Mouse (Mus musculus) hindbrain, embryonic 14.5 days (tissue): Measurements from ENCODE around the gene Brca2. TPM values are rescaled to one million over a fixed set of nuclear protein-coding genes. Genes with fewer than 3 reads are reported as not detected.

Experiments used
- ATAC-seq: fragments of 200-750 bp; cut with Nextera tagmentation; 2 replicates; pipeline ENCODE4 v1.8.0; 2017; ENCODE audit warnings: moderate number of reproducible peaks, mild to moderate bottlenecking, moderate TSS enrichment, moderate library complexity; ENCODE audit not compliant: low FRiP score
- DNase-seq: peaks from one replicate; pipeline ENCODE4 v3.0.0-alpha.2; 2015; ENCODE audit warnings: low spot score
- H3K27ac ChIP-seq: fragments of 300-500 bp; sonication (generic); 2 replicates; pipeline ENCODE4 v1.5.1; 2014; ENCODE audit warnings: mild to moderate bottlenecking, moderate library complexity
- H3K27me3 ChIP-seq: fragments of 300-500 bp; sonication (generic); 2 replicates; pipeline ENCODE4 v1.6.1; 2014; ENCODE audit warnings: mild to moderate bottlenecking, low read length, mixed read lengths; ENCODE audit not compliant: control insufficient read depth, insufficient read depth
- H3K36me3 ChIP-seq: fragments of 300-500 bp; sonication (generic); replicated peaks from 2 replicates; pipeline ENCODE4 v1.6.1; 2014; ENCODE audit not compliant: control insufficient read depth, insufficient read depth
- H3K4me1 ChIP-seq: fragments of 300-500 bp; sonication (generic); replicated peaks from 2 replicates; pipeline ENCODE4 v1.6.1; 2014; ENCODE audit warnings: antibody characterized with exemption, low read length, mixed read lengths; ENCODE audit not compliant: control insufficient read depth, insufficient read depth
- H3K4me2 ChIP-seq: fragments of 300-500 bp; sonication (generic); replicated peaks from 2 replicates; pipeline ENCODE4 v1.6.1; 2014; ENCODE audit warnings: mild to moderate bottlenecking, moderate library complexity
- H3K4me3 ChIP-seq: fragments of 300-500 bp; sonication (generic); replicated peaks from 2 replicates; pipeline ENCODE4 v1.5.1; 2014; ENCODE audit warnings: mild to moderate bottlenecking, low read length
- H3K9ac ChIP-seq: fragments of 300-500 bp; sonication (generic); 2 replicates; pipeline ENCODE4 v1.6.1; 2014
- H3K9me3 ChIP-seq: fragments of 300-500 bp; sonication (generic); 2 replicates; pipeline ENCODE4 v1.6.1; 2016; ENCODE audit warnings: low read length; ENCODE audit not compliant: control insufficient read depth
- WGBS: fragments of 180-500 bp; shearing (Covaris S2); extraction: QIAGEN DNeasy Blood & Tissue Kit; methylation state at CpG from one replicate; pipeline ENCODE4 v1.1.7; 2014; 5-methylcytosine and 5-hydroxymethylcytosine counted together
- polyA plus RNA-seq: library from polyadenylated mRNA; unstranded; fragments of >200 nt; fragmentation: Nextera tagmentation; extraction: Ambion mirVana; gene quantifications from 2 replicates; pipeline ENCODE4 v1.2.1, GENCODE M21; 2014

Brca2 gene
- polyA plus RNA-seq, 1 experiment from 2014 or later: 10.9 TPM

DNA sequence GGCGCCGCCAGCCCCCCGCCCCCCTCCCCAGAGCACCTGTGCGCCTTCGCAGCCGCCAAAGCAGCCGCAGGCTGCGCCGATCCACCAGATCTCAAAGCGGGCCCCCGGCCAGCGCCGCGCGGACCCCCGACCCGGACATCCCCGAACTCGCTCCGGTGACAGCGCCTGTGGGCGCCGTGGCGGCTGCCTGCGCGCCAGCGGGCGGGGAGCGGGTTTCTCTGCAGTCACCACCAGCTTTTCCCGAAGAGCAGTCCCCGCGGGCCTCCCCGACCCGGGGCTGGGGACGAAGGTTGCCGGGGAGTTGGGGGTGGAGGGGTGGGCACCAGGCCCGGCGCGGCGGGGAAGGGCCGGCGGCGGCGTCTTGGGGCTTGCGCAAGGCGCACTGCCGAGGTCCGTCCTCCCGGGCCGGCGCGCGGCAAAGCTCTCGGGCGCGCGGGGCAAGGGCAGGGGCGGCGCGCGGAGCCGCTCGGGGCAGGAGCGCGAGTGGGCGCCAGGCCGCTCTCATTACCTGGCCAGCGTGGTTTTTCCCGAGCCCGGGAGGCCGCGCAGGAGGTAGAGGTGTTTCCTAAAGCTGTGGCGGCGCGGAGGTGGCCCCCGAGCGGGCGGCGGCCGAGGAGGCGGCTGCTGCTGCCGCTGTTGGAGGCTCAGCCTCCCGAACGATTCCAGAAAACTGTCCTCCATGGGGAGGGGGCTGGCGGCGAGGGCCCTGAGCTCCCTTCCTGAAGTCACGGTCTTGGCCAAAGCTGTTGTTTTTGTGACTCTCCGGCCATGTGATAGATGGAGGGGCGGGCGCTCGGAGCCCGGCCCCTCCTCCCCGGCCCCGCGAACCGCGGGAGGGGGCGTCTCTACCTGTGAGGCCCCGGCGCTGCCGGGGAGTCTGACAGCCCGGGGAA is 71.6 kb downstream of the Brca2 start:
- peak overlapping the region; percentile 48; the same call in 1 of the 2 replicates for H3K27ac ChIP-seq
- DNase-seq (peak; percentile 48), ATAC-seq (peak; percentile 85)
- H3K36me3 ChIP-seq: no peaks in the 10 kb centered on the region; the same call in 1 of the 2 replicates
- H3K4me1 ChIP-seq: peaks cover 12% of the 10 kb centered on the region
- under 1% methylated on average over 84 of the region's 102 CpGs for whole genome bisulfite sequencing
- H3K4me3 ChIP-seq: peak overlapping the region; percentile 88
- peak overlapping the region; percentile 72 for H3K9ac ChIP-seq
- H3K4me2 ChIP-seq: peak overlapping the region; percentile 95
- peaks cover 23% of the 10 kb centered on the region for H3K27me3 ChIP-seq
- H3K9me3 ChIP-seq: no peaks in the 10 kb centered on the region

DNA sequence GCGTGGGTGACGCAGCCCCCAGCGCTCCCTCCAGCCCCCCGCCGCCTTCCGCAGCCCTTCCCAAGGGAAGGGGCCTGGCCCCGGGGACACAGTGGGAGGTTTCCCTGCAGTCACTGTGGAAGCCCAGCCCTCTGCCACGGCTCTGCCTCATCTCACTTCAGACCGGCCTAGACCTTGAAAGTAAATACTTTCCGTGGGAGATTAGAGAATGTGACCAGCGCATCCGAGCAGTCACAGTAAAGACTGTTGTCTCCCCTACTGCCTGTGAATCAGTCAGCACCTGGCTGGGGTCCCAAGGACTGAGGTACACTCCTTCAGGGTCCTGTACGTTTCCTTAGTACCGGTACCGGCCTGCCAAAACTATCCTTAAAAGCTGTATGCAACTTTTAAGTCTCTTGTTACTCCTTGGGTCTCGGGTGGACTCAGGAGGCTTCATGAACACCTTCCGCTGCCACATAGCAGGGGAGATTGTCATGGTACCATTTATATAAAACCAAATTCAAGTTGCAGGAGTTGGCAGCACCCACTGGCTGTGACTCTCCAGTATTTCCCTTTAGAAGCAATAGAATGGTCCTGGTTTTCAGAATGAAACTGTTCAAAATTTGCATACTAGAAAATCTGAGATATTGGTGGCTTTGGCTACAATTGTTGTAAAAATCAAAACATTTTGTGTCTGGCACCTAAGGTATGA is 72.4 kb downstream of the Brca2 start:
- 7% methylated on average over 17 of the region's 17 CpGs for WGBS
- H3K27me3 ChIP-seq: peaks cover 23% of the 10 kb centered on the region
- peak overlapping the region; percentile 72 for H3K9ac ChIP-seq
- H3K4me2 ChIP-seq: peak overlapping the region; percentile 95
- ATAC-seq (peak; percentile 68; the same call in 1 of the 2 replicates), DNase-seq (no peak)
- no peaks in the 10 kb centered on the region; the same call in 1 of the 2 replicates for H3K36me3 ChIP-seq
- peaks cover 12% of the 10 kb centered on the region for H3K4me1 ChIP-seq
- H3K4me3 ChIP-seq: peak overlapping the region; percentile 88
- H3K9me3 ChIP-seq: no peaks in the 10 kb centered on the region
- H3K27ac ChIP-seq: no peak overlapping the region

DNA sequence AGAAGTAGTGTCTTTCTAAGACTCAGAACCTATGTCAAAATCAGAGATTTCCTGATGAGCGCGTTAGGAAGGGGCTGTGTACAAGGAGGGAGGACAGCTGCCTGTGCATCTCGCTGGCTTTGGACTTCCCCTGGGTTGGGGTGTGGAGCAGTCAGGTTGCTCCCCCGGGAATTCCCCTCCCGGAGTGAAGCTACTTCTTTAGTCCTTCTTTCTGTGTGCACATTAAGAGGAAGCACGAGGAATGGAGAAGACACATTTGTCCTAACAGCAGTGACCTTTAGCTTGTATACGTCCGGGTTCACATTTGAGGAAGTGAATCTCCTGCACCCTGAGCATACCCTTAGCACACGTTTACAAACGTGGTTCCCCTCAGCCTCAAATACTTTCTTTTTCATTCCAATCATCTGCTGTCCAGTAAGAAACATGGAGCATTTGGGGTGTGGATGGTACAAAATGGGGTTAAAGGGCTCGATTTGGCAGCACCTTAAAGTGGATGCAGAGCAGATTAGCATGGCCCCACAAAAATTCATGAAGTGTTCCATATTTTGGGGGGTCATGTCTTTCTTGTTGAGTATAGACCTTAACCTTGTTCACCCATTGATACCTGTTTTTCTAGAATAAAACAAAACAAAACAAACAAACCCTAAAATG is 73.1 kb downstream of the Brca2 start:
- Histone ChIP-seq H3K27ac (no peak overlapping the region), H3K4me3 (0 out of 2 replicates have a peak overlapping the region, but pooled peaks have one; percentile 88), H3K27me3 (peaks cover 23% of the 10 kb centered on the region), H3K4me1 (peaks cover 12% of the 10 kb centered on the region), H3K4me2 (no peak overlapping the region), H3K9me3 (no peaks in the 10 kb centered on the region), H3K9ac (no peak overlapping the region), H3K36me3 (no peaks in the 10 kb centered on the region; the same call in 1 of the 2 replicates)
- WGBS: 56% methylated on average over 11 of the region's 11 CpGs
- no peak for DNase-seq
- ATAC-seq: no peak

DNA sequence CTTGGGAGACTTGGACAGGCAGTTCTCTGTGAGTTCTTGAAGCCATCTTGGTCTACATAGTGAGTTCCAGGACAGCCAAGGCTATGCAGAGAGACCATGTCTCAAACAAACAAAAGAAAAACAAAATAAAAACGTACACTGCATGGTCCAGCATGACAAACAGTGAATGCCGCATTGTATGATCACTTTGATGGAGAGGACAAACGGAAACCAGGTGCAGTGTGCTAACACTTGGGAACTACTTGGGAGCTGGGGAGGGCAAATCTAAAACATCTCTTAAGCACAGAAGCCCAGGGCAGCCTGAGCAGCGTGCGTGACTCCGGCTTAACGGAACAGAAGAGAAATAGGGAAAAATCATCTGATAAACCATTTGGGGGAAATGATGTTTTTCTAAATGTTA is 74.7 kb downstream of the Brca2 start, which contains the start of gene N4bp2l1:
Gene N4bp2l1 (minus strand): TSS at position 101 of the 400 bp plus-strand sequence.
- Histone ChIP-seq H3K27me3 (peaks cover 21% of the 10 kb centered on the region), H3K4me1 (peaks cover 12% of the 10 kb centered on the region), H3K4me2 (no peak within 1 kb of the TSS), H3K9me3 (no peaks in the 10 kb centered on the region), H3K9ac (no peak within 1 kb of the TSS), H3K27ac (no peak within 1 kb of the TSS), H3K36me3 (no peaks in the 10 kb centered on the region), H3K4me3 (no peak within 1 kb of the TSS)
- ATAC-seq: no peak
- 93% methylated on average over 7 of the region's 7 CpGs for WGBS
- DNase-seq: no peak

DNA sequence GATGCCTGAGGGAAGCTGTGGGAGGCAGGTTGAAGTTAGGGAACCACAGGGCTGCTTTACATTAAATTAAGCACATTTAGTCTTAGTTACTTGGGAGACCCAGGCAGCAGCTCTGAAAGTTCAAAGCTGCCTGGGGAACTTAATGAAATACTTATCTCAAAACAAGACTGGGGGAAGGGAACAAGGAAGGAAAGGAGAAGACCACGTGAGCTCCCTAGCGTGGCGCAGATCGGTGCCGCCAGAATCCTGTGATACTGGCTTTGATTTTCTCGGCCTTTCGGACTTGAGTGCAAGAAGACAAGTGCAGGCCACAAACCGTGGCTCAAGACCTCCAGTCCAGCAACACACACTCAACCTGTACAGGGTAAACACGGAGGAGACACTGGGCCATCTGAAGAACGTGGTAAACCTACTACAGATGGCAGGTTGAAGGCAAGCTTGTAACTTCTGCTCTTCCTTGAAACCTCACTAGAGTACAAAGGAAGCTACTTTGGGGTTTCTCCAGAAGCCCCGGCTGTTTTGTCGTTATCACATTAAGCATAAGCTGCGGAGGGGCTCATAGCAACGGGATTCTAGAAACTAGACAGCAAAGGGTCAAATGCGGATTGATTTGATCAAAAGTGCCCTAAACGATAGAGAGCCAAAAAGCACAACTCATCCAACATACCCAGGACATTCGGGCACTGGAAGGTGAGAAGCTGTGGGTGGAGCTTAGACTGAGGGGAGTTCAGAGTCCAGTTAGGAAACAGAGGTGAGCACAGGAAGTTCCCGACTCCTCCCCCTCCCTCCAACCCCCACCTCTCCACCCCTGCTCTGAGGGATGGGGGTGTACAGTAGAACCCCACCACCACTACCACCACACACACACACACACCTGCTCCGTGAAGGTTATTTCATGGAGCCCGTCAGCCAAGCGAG is 76.0 kb downstream of the Brca2 start:
- 66% methylated on average over 21 of the region's 21 CpGs for WGBS
- no peak for ATAC-seq

DNA sequence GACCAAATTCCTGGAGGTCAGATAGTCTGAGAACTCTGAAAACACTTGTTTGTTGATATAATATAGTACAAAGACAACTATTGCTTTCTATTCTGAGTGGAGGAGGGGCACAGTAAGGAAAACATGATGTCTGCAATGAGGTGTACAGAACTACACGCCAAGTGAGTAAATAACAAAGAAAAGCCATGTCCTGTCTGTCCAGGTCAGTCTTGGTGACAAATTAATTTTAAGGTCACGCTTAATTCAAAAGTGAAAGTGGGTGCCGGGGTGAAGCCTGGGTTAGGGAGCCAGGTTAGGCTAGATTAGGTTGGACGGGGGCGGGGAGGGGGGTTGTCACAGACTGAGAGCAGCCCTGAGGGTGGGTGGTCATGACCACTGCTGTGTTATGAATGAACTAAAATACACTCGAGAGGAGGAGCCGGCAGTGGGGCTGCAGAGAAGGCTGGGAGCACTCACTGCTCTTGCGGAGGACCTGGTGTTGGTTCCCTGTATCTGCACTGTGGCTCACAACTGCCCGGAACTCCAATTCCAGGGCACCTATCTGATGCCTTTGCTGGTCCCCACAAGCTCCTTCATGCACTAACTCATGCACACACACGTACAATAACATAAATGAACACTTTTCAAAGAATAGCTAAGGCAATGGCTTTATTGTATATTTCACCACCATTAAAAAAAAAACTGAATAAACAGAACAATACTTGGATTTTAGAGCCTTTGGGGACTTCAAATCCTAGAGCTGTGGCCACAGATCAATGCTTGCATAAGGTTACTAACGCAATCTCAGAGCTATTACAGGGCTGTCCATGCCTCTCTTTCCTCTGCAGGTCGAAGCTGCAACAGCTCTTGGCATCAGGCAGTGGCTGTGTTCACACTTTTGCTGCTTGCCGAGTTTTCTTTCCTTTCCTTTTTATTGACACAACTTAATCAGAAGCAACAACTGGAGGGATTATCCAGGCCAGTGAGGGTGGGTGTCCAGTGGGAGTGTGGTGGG is 77.2 kb downstream of the Brca2 start:
- no peak overlapping the region for H3K4me2 ChIP-seq
- H3K4me1 ChIP-seq: peaks cover 4% of the 10 kb centered on the region
- no peak overlapping the region for H3K4me3 ChIP-seq
- H3K9ac ChIP-seq: no peak overlapping the region
- DNase-seq (no peak), ATAC-seq (no peak)
- H3K36me3 ChIP-seq: no peaks in the 10 kb centered on the region
- WGBS: 63% methylated on average over 13 of the region's 13 CpGs
- H3K27me3 ChIP-seq: peaks cover 10% of the 10 kb centered on the region
- no peak overlapping the region for H3K27ac ChIP-seq
- no peaks in the 10 kb centered on the region for H3K9me3 ChIP-seq

More for the DNA sequence above, 76.0 kb downstream of the Brca2 start:
- no peak for DNase-seq
- no peak overlapping the region for H3K4me2 ChIP-seq
- H3K36me3 ChIP-seq: no peaks in the 10 kb centered on the region
- H3K4me3 ChIP-seq: no peak overlapping the region
- H3K27me3 ChIP-seq: peaks cover 10% of the 10 kb centered on the region
- H3K27ac ChIP-seq: no peak overlapping the region
- H3K4me1 ChIP-seq: peaks cover 4% of the 10 kb centered on the region
- no peaks in the 10 kb centered on the region for H3K9me3 ChIP-seq
- H3K9ac ChIP-seq: no peak overlapping the region

DNA sequence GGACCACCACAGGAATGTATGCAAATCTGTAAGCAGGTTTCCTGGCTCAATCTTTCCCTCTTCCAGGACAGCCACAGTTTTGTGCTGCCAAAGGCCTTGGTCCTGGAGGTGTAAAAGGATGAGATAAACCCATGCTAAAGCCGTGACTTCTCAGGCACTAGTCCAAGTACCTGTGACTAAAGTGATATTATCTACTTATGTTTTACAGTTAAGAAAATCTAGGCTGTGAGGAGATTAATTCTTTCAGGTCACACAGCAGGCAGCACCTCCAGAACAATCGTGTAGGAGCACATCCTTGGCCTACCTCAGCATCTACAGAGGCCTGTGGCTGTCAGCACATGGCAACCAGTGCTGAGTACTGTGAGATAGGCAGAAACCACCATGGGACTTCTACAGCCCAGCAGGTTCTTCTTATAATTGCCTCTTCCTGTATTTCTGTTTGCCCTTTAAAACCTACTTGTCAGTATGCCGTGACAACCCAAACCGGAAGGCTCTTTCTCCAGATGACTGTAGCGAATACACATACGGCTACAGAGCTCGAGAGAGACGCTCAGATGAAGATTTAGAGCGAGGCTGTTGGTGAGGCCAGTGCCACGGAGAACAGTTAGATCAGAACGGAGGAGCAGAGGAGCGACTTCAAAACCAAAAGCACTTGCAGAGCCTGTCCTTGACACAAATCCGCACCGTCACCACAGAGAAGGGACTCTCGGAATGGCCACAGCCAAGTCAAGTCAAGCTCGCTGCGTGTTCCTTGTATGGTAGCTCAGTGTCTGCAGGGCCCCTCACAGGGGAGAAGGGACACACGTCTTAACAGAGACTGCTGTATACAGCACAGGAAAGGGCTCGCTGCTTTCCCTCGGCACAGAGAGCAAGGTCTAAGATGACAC is 78.4 kb downstream of the Brca2 start:
- Histone ChIP-seq H3K9me3 (no peaks in the 10 kb centered on the region), H3K27me3 (peaks cover 10% of the 10 kb centered on the region), H3K4me3 (no peak overlapping the region), H3K4me1 (no peaks in the 10 kb centered on the region), H3K36me3 (peaks cover 4% of the 10 kb centered on the region; the same call in 1 of the 2 replicates), H3K9ac (no peak overlapping the region), H3K27ac (peak overlapping the region; percentile 41; the same call in 1 of the 2 replicates), H3K4me2 (no peak overlapping the region)
- WGBS: 80% methylated on average over 20 of the region's 20 CpGs
- ATAC-seq (0 out of 2 replicates have a peak, but pooled peaks have one; percentile 27), DNase-seq (no peak)
